Mouse (Mus musculus): ENCODE results near the gene Tnks1bp1. TPM values are rescaled to one million over a fixed set of nuclear protein-coding genes. Genes with fewer than 3 reads are reported as not detected.

Gene Tnks1bp1
- 0.20 and 1.2 TPM in 2 replicates for total RNA-seq (2014; fragmentation: Nextera tagmentation)
- total RNA-seq (2017) = 0.69 and 1.0 TPM in 2 replicates

DNA sequence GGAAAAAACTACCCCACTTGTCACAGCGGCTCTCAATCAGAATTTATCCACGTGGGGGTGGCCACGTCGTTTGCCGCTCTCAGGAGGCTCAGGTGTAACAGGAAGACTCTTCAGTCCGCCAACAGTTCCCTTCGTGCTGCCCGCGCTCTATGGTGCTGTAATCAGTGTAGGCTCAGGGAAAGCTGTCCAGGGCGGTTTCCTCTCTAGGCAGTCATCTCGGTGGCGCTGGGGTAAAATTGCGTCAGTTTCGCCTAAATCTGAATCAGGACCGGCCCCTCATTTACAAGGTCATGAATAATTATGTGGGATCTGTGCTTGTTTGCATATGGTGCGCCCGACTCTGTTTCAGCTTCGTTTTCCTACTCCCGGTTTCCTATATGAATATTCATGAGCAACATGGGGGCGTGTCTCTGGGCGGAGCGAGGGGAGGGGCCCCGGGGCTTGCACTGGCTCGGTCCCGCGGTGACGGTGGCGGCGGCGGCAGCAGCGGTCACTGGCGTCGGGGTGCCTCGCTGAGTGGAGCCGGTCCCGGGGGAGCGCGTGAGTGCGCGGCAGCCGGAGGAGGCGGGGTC, at the start of gene Tnks1bp1:
Gene Tnks1bp1 (plus strand): TSS at position 427 of the 572 bp plus-strand sequence.
- ATAC-seq (replicated peaks; ENCODE audit: low FRiP score, low TSS enrichment, poor library complexity, severe bottlenecking) = peak; percentile 88

- no peak for ATAC-seq (replicated peaks; ENCODE audit: low FRiP score, low TSS enrichment, poor library complexity, severe bottlenecking)
Measured at GRCm38 (mm10) chr2:84999486-85000181, 48.2 kb upstream of the Tnks1bp1 start.

GRCm38 (mm10) chr2:85001497-85001896, 46.3 kb upstream of the Tnks1bp1 start:
- no peak for ATAC-seq (replicated peaks; ENCODE audit: low FRiP score, low TSS enrichment, poor library complexity, severe bottlenecking)

GRCm38 (mm10) chr2:85002575-85002974, 45.2 kb upstream of the Tnks1bp1 start:
- no peak for ATAC-seq (replicated peaks; ENCODE audit: low FRiP score, low TSS enrichment, poor library complexity, severe bottlenecking)

DNA sequence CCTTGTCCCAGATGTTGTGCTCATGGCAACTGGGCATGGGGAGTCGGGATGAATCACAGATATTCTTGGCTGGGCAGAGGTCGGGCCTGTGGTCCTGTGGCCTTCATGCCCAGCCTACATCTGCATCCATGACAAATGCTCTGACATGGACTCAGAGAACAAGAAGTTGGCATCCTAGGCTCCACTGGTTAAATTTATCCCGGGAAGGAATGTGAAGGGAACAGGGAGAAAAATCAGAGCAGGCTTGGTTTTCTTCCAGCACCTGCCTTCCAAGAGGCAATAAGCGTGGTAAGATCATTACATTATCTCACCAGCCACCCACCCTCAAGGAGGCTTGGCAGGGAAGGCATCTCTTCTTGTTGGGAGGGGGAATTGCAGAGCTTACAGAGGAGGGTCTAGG, 43.5 kb upstream of the Tnks1bp1 start:
- ATAC-seq (replicated peaks; ENCODE audit: low FRiP score, low TSS enrichment, poor library complexity, severe bottlenecking) = no peak

GRCm38 (mm10) chr2:85006600-85006999, 41.2 kb upstream of the Tnks1bp1 start:
- ATAC-seq (replicated peaks; ENCODE audit: low FRiP score, low TSS enrichment, poor library complexity, severe bottlenecking) = no peak

DNA sequence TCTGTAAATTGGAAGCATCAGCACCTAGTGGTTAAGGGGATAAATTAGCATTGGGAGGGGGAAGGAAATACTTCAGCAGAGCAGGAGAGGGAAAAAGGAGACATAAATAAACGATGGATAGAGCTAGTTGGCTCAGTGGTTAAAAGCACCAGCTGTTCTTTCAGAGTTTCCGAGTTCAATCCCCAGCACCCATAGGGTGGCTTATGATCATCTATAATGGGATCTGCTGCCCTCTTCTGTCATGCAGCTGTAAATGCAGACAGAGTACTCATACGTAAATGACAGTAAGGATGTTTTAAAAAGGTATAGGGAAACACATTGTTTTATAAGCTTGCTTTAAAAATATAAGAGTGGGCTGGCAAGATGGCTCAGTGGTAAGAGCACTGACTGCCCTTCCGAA, 40.1 kb upstream of the Tnks1bp1 start:
- ATAC-seq (replicated peaks; ENCODE audit: low FRiP score, low TSS enrichment, poor library complexity, severe bottlenecking) = peak; percentile 31; the same call in 1 of the 2 replicates

DNA sequence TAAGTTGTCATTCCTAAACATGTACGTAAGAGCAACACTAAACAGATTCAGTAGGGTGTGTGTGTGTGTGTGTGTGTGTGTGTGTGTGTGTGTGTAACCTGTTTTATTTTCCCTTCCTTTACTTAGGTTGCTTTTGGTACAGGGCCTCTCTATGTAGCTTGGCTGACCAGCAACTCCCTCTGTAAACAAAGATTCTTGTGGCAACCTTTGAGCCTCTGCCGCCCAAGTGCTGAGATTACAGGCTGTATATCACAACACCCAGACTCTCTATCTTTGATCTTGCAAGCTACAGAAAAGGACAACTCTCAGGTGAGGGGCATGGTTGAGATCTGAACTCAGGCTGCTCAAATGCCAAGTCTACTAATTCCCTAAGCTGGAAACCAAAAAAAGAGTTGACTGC, 38.6 kb upstream of the Tnks1bp1 start:
- ATAC-seq (replicated peaks; ENCODE audit: low FRiP score, low TSS enrichment, poor library complexity, severe bottlenecking) = no peak

DNA sequence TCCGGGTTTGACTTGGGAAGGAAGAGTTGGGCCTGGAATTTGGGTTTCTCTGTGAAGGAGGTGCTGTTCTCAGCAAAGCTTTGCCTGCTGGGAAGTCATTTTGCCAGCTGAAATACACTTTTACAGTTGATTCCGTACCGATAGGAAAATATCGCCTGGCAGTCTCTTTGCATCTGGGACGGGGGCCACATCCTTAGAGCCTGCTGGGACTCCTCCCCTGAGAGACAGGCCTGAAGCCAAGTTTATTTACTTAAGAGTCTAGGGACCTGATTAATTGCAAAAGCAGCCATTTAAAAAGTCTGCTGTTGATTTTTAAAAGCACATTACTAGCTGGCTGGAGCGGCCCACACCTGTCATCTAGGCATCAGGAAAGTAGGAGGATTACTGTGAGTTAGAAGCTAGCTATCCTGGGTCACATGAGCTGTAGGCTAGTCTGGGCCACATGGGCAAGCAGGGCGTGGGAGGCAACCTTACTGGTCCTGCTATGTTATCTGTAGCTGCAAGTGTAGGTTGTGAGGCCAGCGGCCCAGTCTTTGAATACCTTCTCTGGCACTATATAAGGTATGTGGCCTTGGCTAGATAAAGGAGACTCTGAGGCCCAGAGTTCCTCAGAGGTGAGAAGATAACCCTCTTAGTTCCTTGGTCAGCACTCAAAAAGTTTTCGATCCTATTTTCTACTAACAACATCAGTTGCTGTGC, 35.8 kb upstream of the Tnks1bp1 start:
- peak; percentile 92 for ATAC-seq (replicated peaks; ENCODE audit: low FRiP score, low TSS enrichment, poor library complexity, severe bottlenecking)

DNA sequence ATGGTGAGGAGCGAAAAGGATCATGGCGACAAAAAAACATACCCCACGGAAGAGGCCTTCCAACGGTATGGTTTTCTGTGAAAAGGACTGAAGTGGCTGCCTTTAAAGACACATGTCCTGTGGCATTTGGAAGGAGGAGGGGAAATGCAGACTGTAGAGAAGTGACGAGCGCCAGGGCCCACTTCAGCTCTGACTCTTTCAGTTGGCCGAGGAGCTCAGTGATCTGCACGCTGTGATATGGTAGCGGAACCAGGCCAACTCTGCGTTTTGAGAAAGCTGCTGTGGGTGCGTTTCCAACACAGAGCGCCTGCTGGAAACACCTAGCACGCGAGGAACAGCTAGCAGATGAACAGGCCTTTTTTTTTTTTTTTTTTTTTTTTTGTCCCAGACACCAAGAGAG, 35.1 kb upstream of the Tnks1bp1 start:
- ATAC-seq (replicated peaks; ENCODE audit: low FRiP score, low TSS enrichment, poor library complexity, severe bottlenecking) = peak; percentile 78

DNA sequence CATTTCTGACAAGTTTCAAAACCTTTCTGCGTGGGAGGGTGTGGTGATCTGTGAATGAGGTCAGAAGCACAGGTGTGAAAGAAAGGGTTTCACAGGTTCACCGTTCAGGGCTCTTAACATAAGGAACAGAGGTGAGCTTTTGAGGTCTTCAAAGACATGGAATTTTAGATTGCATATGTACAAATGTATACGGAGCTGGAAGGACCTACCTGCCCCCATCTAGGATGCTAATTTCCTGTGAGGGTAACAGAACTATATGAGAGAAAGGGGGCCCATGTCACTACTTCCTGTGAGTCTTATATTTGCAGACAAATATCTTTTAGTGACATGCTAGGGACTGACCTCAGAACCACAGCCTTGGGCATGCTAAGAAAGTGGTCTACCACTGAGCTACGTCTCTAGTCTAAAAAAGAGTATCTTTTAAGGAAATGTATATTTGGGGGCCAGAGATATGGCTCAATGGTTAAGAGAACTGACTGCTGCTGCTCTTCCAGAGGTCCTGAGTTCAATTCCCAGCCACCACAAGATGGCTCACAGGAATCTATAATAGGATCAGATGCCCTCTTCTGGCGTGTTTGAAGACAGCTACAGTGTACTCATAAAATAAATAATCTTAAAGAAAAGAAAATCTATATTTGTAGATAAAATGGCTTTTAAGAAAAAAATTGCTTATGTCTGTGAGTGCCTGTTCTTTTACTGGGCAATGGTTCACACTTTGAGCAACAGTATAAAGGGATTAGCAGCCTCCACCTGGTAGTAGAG, 33.8 kb upstream of the Tnks1bp1 start:
- ATAC-seq (replicated peaks; ENCODE audit: low FRiP score, low TSS enrichment, poor library complexity, severe bottlenecking) = no peak

GRCm38 (mm10) chr2:85014588-85014982, 33.2 kb upstream of the Tnks1bp1 start:
- no peak for ATAC-seq (replicated peaks; ENCODE audit: low FRiP score, low TSS enrichment, poor library complexity, severe bottlenecking)

DNA sequence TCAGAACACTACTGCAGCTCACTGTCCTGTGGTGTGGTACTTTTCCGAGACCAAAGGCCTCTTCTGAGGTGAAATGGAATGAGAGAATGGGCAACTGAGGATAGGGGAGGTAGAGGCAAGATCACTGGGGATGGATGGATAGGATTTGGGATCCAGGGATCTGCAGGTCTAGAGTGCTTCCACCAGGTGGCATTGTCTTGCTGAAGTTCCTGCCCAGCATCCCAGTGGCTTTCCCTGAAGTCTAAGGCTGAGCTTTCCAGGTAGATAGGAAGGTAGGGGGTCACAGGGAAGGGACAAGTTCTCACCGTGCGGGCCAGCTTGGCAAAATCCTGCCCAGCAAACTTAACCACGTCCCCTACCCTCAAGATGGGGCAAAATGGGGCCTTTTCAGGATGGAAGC, 25.8 kb upstream of the Tnks1bp1 start:
- ATAC-seq (replicated peaks; ENCODE audit: low FRiP score, low TSS enrichment, poor library complexity, severe bottlenecking) = no peak

DNA sequence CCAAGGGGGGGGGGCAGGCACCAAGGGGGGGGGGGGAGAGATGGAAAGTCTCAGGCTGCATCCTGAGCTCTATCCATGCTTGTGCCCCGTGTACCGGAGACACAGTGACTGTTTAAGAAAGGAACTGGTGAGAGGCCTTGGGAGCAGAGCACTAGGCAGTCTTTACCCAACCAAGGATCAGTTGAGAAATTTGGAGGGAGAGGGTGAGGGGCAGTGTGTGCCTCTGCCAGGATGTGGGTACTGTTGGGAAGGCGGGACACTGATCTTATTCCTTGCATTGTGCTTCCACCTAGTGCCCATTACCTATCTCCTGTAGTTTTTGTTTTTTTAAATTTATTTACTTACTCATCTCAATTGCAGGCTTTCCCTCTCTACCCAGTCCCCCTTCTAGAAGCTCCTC, 21.6 kb upstream of the Tnks1bp1 start:
- no peak for ATAC-seq (replicated peaks; ENCODE audit: low FRiP score, low TSS enrichment, poor library complexity, severe bottlenecking)

DNA sequence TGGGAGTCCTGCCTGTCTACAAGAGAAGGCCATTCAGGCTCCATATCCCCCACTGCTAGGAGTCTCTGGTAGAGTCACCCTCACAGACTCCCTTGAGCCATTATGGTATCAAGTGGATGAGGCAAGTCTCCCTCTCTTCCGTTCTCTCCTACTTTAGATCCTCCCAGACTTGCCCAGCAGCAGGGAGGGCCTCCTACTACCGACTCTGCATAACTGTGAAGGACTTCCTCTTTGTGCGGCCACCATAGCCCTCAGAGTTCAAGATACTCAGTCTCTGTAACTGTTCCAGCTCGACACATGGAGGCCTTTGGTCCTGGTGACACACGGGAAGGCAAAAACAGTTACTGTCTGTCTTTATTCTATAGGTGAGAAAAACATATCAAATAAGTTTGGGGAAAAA, 20.5 kb upstream of the Tnks1bp1 start:
- ATAC-seq (replicated peaks; ENCODE audit: low FRiP score, low TSS enrichment, poor library complexity, severe bottlenecking) = no peak

GRCm38 (mm10) chr2:85029897-85030296, 17.9 kb upstream of the Tnks1bp1 start:
- ATAC-seq (replicated peaks; ENCODE audit: low FRiP score, low TSS enrichment, poor library complexity, severe bottlenecking) = 0 out of 2 replicates have a peak, but pooled peaks have one; percentile 53

GRCm38 (mm10) chr2:85030989-85031388, 16.8 kb upstream of the Tnks1bp1 start:
- ATAC-seq (replicated peaks; ENCODE audit: low FRiP score, low TSS enrichment, poor library complexity, severe bottlenecking) = no peak

DNA sequence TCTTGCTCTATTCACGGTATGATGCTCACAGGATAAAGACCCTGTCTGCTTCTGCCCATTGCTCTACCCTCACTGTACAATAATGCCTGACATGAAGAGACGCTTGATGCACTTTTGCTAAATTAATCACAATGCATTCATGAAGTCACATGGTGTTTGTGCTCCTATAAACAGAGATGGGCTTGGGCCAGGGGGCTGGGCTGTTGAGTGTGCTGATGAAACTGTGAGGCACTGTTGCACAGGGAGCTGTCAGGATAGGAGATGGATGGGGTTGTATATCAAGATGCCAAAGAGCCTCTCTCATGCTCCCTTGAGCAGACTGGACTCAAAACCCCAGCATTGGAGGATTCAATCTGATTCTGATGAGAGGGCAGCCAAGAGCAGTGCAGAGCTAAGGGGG, 14.7 kb upstream of the Tnks1bp1 start:
- ATAC-seq (replicated peaks; ENCODE audit: low FRiP score, low TSS enrichment, poor library complexity, severe bottlenecking) = no peak

DNA sequence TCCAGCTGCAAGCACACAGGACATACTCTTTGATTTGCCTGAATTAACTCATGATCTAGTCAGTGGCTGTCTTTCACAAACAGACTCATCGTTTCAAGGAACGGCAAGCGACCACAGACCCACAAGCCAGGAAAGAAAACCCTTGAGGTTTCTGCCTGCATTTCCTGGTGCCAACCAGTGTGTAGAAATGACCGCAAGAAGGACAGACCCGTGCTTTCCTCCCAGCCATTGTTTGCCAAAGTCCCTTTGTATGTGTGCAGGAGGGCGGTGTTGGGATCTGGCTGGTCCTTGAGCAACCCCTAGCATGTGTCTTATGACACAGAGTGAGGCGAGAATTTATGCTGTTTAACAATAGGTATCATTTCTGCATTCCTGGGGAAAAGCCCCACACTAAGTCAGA, 13.7 kb upstream of the Tnks1bp1 start:
- no peak for ATAC-seq (replicated peaks; ENCODE audit: low FRiP score, low TSS enrichment, poor library complexity, severe bottlenecking)

DNA sequence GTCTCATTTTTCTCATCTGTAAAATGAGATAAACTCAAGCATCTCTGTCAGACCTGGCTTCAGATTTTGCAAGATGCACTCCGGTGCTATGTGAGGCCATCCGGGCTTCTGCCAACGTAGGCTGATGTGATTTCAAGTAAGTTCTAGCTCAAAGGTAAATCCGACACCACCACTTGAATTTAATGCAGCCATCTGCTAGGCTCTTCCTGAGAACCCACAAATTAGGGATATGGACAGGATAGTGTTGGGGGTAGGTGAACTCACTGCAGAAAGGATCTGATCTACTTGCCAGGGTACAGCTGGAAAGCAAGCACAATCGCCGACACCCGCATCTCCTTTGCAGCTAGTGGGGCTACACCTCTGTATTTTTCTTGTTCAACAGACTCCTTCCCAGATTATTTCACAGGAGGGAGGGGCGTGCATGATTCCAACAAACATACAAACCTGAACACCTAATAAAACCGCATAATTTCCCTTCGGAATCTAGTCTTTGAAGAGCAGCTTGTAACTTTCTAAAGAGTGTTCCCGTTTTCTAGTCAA, 11.2 kb upstream of the Tnks1bp1 start:
- 0 out of 2 replicates have a peak, but pooled peaks have one; percentile 3 for ATAC-seq (replicated peaks; ENCODE audit: low FRiP score, low TSS enrichment, poor library complexity, severe bottlenecking)
